Mouse (Mus musculus): ENCODE data around the gene Ankmy2.

- TF ChIP-seq GATA1 (IDR thresholded peaks at IDR 0.05; ENCODE audit: low read length) (no peak), TAL1 (IDR thresholded peaks at IDR 0.05; ENCODE audit: low read length) (no peak)
Measured at GRCm38 (mm10) chr12:36117161-36117560, 39.8 kb upstream of the Ankmy2 start.
